Mouse (Mus musculus) gastrocnemius, postnatal 36 days (tissue): Measurements from ENCODE around the gene Pomgnt2. TPM values are rescaled to one million over a fixed set of nuclear protein-coding genes. Genes with fewer than 3 reads are reported as not detected.

ENCODE experiments used
- DNase-seq, 2 experiments: peaks; one replicate each; pipeline ENCODE4 v3.0.0; 2022
- intact Hi-C: fragments of 180-260 bp; cut with DNase I; formaldehyde crosslinking; loops from one replicate; pipeline ENCODE4 v1.15.1; 2025
- total RNA-seq, 2 experiments: library from RNA; stranded (reverse); gene quantifications; 2 replicates each; pipeline ENCODE4 v1.2.3; 2021

Gene Pomgnt2
- total RNA-seq, 2 experiments from 2014 or later = 10.4 to 11.8 TPM

DNA sequence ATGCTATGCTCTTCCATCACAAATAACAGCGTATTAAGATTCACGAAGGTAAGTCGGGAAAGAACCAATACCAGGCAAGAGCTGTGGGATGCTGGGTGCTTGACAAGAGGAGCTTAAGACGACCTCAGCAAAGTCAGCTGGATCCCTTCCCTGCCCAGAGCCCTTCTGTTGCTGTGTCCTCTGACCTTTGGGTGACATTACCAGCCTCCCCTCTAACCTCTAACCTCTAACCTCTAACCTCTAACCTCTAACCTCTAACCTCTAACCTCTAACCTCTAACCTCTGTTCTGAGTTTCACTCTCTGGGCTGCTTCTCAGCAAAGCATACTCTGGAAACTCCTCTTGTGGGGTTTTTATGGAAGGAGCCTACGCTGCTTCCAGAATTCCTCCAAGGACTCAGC, 21.2 kb upstream of the Pomgnt2 start:
- no peak for DNase-seq
- intact Hi-C loops = loop anchor here (2.0 to 10.0 kb wide), 2 partner anchors 167 to 297 kb away; no protein-coding TSS in a partner anchor

GRCm38 (mm10) chr9:122014241-122014667, 17.3 kb upstream of the Pomgnt2 start:
- intact Hi-C loops = loop anchor here (2.0 to 10.0 kb wide), 2 partner anchors 67 to 301 kb away; no protein-coding TSS in a partner anchor
- peak; percentile 81 to 84 for DNase-seq

GRCm38 (mm10) chr9:122013629-122014028, 16.7 kb upstream of the Pomgnt2 start:
- intact Hi-C loops = loop anchor here (2.0 to 10.0 kb wide), 2 partner anchors 67 to 301 kb away; no protein-coding TSS in a partner anchor
- no peak for DNase-seq

DNA sequence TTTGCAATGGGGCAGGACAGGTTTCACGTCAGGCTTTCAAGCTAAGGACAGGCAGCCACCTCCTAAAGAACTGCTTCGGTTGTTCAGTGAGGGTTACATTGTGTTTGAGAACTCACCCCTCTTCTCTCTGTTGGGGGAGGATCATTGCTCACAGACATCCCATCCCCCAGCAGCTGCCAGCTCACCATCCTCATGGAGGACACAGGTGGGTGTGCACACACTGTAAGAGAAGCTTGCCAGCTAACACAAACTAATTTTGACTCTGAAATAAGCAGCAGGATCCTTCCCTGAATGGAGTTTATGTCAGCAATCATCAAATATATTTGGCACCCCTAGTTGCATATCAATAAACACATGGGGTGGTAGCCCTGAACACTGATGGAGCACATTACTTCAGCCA, 15.9 kb upstream of the Pomgnt2 start:
- no peak for DNase-seq
- intact Hi-C loops = loop anchor here (10.0 kb wide), 1 partner anchor 302 kb away; no protein-coding TSS in a partner anchor

GRCm38 (mm10) chr9:122010751-122011150, 13.8 kb upstream of the Pomgnt2 start:
- intact Hi-C loops = loop anchor here (10.0 kb wide), 1 partner anchor 304 kb away; no protein-coding TSS in a partner anchor
- no peak for DNase-seq

- DNase-seq = no peak
- intact Hi-C loops = no loop called here
Observed at GRCm38 (mm10) chr9:122008876-122009275, 12.0 kb upstream of the Pomgnt2 start.

GRCm38 (mm10) chr9:122006609-122007008, 9.7 kb upstream of the Pomgnt2 start:
- intact Hi-C loops = no loop called here
- no peak for DNase-seq

DNA sequence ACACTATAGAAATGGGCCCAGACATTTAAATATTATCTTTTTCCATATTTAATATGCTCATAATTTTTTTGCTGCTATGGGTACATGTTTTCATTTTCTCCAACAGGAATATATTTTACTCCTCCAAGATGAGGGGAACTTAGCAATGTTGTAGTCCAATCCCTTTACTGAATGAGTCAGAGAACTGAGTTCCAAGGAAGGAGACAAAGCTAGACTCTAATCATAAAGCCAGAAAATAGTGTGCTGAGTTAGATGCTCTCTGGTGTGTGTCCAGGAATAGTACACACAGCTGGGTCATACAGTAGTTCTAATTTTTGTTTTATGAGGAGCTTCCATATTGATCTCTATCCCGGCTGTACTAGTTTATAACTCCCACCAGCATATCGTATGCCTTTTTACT, 9.3 kb upstream of the Pomgnt2 start:
- intact Hi-C loops = no loop called here

GRCm38 (mm10) chr9:121997978-121998377, 1.1 kb upstream of the Pomgnt2 start:
- intact Hi-C loops = no loop called here
- no peak for DNase-seq

More for the DNA sequence above, 9.3 kb upstream of the Pomgnt2 start:
- DNase-seq = no peak

GRCm38 (mm10) chr9:121995508-121996131, 1.3 kb downstream of the Pomgnt2 start:
- intact Hi-C loops = no loop called here
- DNase-seq = peak; percentile 81 to 82

DNA sequence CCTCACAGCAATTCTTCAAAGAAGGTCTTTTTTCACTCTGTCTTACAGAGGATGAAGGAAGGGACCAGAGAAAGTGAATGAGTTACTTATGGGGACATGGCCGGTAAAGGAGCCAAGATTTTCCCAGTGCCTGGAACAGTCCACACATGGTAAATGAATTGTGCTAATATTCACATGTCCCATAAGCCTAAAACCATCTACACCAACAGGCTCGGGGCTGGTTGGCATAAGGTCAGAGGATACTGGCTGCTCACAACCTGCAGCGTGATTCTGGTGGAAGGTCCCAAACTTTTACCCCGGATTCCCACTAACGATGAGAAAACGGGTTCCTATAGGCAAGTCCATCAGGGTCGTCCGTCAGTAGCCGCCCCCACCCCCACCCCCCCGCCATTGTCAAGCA, 1.8 kb downstream of the Pomgnt2 start:
- intact Hi-C loops = no loop called here
- DNase-seq = no peak

DNA sequence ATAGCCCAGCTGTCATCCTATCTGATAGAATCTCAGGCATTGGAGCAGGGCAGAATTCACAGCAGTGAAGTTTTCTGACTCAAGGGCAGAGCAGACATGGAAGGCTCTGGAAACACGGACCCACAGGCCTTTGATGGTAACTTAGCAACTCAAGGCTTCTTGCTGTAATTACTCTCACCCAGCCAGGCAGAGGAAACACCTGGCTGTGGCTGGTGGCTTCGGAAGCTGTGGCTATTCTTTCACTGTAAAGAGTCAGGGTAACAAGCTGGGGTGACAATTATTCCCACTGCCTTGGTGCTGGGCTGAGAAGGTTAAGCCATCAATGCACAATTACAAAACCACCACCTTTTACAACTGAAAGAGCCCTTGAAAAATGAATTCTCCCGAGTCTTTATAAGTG, 3.9 kb downstream of the Pomgnt2 start:
- intact Hi-C loops = no loop called here
- DNase-seq = no peak

DNA sequence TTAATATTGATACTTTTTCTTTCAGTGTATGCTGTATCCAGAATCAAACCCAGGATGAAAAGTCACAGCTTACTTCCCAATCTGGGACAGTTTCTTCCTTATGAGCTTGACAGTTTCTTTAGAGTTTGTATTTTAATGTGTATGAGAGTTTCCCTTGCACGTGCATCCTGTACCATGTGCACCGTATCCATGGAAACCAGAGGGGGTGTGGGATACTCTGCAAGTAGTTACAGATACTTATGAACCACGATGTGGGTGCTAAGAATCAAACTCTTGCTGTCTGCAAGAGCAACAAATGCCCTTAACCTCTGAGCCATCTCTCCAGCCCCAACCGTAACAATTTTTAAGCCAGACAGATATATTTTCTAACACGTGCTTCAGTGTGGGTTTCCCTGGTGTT, 5.9 kb downstream of the Pomgnt2 start:
- DNase-seq = no peak
- intact Hi-C loops = no loop called here

GRCm38 (mm10) chr9:121989536-121989935, 7.4 kb downstream of the Pomgnt2 start:
- DNase-seq = no peak

DNA sequence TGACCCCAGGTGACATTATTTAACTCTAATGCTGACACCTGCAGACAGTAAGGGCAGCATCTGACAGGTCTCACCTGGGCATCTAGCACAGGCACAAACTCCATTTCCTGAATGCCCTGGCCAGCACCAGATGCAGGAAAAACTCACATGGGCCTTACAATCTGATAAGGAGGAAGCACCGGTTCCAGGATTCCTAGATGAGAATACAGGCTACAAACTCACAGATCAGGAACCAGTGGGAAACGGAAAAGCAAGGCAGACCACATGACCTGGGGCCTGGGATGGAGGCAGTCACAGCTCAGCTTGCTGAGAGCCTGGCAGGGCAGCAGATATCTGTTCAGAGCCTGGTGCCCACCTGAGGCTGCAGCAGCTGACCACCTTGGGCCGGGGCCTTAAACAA, 8.0 kb downstream of the Pomgnt2 start:
- no peak for DNase-seq
- intact Hi-C loops = loop anchor here (5.0 kb wide), 1 partner anchor 147 kb away; no protein-coding TSS in a partner anchor

More at GRCm38 (mm10) chr9:121989536-121989935, 7.4 kb downstream of the Pomgnt2 start:
- intact Hi-C loops = loop anchor here (5.0 kb wide), 1 partner anchor 147 kb away; no protein-coding TSS in a partner anchor

DNA sequence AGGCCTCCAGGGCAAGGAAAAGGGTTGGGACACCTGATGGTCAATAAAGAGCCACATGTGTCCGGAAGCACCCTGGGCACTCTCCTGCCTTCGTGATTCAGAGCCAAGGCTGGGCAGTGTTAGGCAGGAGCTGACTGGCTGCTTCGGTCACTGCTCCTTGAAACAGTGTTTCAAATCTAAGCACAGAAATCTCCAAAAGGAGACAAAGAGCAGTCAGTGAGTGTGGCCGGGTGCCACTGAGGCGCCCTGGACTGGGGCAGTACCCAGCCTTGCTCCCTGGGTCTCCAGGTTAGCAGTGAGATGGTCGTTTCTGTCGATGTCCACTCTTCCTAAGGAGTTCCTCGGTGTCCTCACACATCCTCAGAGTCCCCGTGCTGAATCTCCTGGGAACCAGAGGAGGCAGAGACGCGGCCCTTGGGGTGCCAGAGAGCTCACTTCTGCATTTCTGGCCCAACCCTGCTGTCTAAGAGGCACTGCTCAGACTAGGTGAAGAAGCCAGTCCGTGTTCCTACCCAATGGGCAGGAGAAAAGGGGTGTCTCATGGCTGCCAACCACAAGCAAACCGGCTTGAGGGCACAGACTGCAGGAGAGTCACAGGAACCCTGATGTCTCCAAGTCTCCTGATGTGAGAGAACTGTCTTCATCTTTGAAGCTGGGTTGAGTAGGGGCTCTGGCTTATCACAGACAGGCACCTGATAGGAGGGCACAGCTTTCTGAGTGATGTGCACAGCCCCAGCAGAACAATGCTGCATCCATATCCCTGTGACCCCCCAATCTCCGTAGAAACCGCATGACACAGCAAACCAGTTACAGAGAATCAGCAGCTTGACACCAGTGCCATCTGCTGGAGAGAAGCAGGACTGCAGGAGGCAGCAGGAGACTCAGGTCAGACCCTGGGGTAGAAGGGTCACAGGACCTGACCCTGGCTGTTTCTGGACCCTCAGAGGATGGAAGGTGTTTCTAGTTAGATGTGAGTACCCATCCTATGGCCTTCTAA, 12.1 kb downstream of the Pomgnt2 start:
- intact Hi-C loops = loop anchor here (5.0 kb wide), 1 partner anchor 142 kb away; no protein-coding TSS in a partner anchor
- DNase-seq = peak; percentile 60 to 72

DNA sequence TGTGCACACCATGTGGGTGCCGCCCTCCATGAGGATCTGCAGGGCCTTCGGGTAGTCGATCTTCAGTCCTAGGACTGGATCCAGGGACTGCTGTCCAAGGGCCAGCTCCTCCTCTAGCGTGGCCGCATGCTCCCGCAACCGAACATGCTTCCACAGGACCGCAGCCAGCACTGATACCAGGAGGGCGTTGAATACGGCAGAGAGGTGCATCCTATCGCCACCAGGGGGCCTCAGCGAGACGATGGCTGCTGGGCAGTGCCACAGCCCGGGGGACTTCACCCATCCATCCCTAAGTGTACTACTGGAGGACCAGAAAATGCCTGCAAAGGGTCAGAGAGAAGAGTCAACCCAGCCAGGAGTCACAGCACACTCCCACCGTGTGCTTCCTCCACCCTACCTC, 13.4 kb downstream of the Pomgnt2 start:
- DNase-seq = peak; percentile 72 to 73
- intact Hi-C loops = loop anchor here (2.0 kb wide), 1 partner anchor 35 kb away; no protein-coding TSS in a partner anchor

- intact Hi-C loops = loop anchor here (2.0 kb wide), 1 partner anchor 34 kb away; no protein-coding TSS in a partner anchor
- DNase-seq = no peak
Observed at GRCm38 (mm10) chr9:121982665-121983064, 14.2 kb downstream of the Pomgnt2 start.

DNA sequence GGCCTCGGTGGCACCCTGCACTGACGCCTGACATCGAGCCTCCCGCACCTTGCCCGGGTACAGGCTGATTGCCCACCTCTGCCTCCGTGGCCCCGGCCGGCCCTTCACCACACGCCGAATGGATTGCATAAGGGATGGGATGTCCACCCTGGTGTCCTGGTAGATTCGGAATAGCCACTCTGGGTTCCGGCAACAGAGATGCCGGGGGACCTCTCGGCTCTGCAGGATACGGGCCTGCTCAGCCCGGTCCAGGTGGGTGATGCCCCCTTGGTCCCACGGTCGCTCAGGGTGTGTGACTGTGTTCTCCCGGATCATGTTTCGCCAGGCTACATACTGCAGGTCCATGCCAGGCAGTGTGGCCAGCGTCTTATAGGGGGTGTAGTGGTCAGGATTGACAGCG, 14.7 kb downstream of the Pomgnt2 start:
- DNase-seq = no peak
- intact Hi-C loops = loop anchor here (2.0 kb wide), 1 partner anchor 33 kb away; no protein-coding TSS in a partner anchor

DNA sequence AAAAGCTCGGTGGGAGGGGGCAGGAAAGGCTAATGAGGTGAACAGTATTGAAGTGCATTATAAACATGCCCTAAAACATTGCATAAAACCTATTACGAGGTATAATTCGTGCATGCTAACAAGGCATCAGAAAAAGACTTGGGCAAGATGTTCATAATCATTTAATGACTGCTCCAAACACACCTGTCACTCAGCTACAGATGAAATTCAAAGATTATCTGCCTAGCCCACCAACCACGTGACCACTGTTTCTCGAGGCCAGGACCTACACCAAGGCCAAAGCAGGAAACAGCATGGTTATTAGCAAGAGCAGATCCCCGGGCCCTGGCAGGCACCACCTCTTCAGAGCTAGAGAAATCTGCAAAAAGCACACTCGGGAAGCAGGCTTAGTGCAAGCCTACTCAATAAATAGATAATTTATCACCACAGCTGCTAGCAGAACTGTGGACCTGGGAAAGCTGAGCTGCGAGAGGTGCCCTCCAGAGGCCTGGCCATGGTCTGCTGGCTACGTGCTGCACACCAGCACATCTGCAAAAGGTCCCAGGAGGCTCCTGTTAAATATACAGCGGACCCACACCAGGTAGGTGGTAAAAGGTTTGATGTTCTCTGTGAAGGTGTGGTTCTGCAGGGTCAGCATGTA, 15.3 kb downstream of the Pomgnt2 start:
- intact Hi-C loops = loop anchor here (2.0 kb wide), 1 partner anchor 33 kb away; no protein-coding TSS in a partner anchor
- DNase-seq = no peak
